Mouse (Mus musculus) layer of hippocampus, postnatal 36 days (tissue): ENCODE measurements around the gene Spin2-ps6. TPM values are rescaled to one million over a fixed set of nuclear protein-coding genes. Genes with fewer than 3 reads are reported as not detected.
"Not testable (repeated sequence)": the region's sequence is repeated elsewhere in the genome, so short reads cannot be mapped to it uniquely, and the experiment has no call there.

ENCODE experiments used
- DNase-seq, 2 experiments: peaks; one replicate each; pipeline ENCODE4 v3.0.0; 2022
- total RNA-seq, 2 experiments: library from RNA; stranded (reverse); gene quantifications; 2 replicates each; pipeline ENCODE4 v1.2.3; 2021

Gene Spin2-ps6
- total RNA-seq: not detected

- not testable (repeated sequence) for DNase-seq
Measured at GRCm38 (mm10) chrX:33234569-33234968, at the start of gene Spin2-ps6. TSS of gene Spin2-ps6 (plus strand) at chrX:33234869.

Other genes starting within 250 kb of the Spin2-ps6 start
- gene Btbd35f12, start 78.5 kb downstream of the Spin2-ps6 start, total RNA-seq: not detected